Mouse (Mus musculus): ENCODE results near the gene Gm42688. TPM values are rescaled to one million over a fixed set of nuclear protein-coding genes. Genes with fewer than 3 reads are reported as not detected.
A peak's percentile ranks its signal among the peaks of the same experiment; 100 is the strongest.

Gm42688 gene
- polyA plus RNA-seq, 1 experiment from 2014 or later, result 2.9 TPM

- Histone ChIP-seq H3K9me3 (replicated peaks; ENCODE audit: low read length) (no peaks in the 10 kb centered on the region), H3K27me3 (ENCODE audit: insufficient read depth, low read length) (no peaks in the 10 kb centered on the region), H3K4me3 (replicated peaks; ENCODE audit: low read depth, low read length) (no peak overlapping the region), H3K36me3 (ENCODE audit: insufficient read depth, low read length) (peaks cover 4% of the 10 kb centered on the region; the same call in 1 of the 2 replicates), H3K4me1 (replicated peaks; ENCODE audit: insufficient read depth, low read length) (0 out of 2 replicates have a peak, but pooled peaks cover 4% of the 10 kb centered on the region), H3K4me2 (ENCODE audit: low read length) (no peak overlapping the region), H3K27ac (no peak overlapping the region), H3K9ac (ENCODE audit: low read depth, low read length) (no peak overlapping the region)
- DNase-seq (ENCODE audit: low spot score) (no peak), ATAC-seq (replicated peaks; ENCODE audit: low FRiP score, low read depth) (no peak)
- no peak for TF ChIP-seq CTCF (IDR thresholded peaks at IDR 0.05; ENCODE audit: low read depth)
- WGBS, result 94% methylated on average over 5 of the region's 5 CpGs
Measured at GRCm38 (mm10) chr6:83080210-83080609, 21.2 kb upstream of the Gm42688 start.

DNA sequence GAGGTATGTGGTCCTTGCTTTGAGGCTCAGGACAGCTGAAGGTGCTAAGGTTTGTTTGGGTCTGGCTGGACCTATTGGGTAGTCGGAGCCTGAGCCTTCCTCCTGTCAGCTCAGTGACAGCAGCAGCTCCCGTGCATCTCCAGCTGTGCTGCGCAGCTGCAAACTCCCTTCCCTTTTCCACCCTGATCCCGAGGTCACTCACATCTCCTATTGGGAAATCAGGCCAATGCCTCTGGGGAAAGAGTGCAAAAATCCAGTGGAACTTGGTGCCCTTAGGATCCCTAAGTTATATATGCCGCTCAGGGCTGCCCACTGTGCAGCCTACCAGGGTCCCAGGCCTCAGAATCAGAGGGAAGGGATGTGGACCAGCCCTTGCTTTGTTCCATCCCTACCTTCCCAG is 17.9 kb upstream of the Gm42688 start:
- ATAC-seq (replicated peaks; ENCODE audit: low FRiP score, low read depth), result no peak
- WGBS, result 32% methylated on average over 5 of the region's 5 CpGs
- Histone ChIP-seq H3K9ac (ENCODE audit: low read depth, low read length) (no peak overlapping the region), H3K4me1 (replicated peaks; ENCODE audit: insufficient read depth, low read length) (peaks cover 15% of the 10 kb centered on the region), H3K4me2 (ENCODE audit: low read length) (no peak overlapping the region), H3K27me3 (ENCODE audit: insufficient read depth, low read length) (peaks cover 14% of the 10 kb centered on the region; the same call in 1 of the 2 replicates), H3K4me3 (replicated peaks; ENCODE audit: low read depth, low read length) (no peak overlapping the region), H3K27ac (no peak overlapping the region), H3K36me3 (ENCODE audit: insufficient read depth, low read length) (peaks cover 4% of the 10 kb centered on the region; the same call in 1 of the 2 replicates), H3K9me3 (replicated peaks; ENCODE audit: low read length) (no peaks in the 10 kb centered on the region)
- no peak for TF ChIP-seq CTCF (IDR thresholded peaks at IDR 0.05; ENCODE audit: low read depth)
- no peak for DNase-seq (ENCODE audit: low spot score)

DNA sequence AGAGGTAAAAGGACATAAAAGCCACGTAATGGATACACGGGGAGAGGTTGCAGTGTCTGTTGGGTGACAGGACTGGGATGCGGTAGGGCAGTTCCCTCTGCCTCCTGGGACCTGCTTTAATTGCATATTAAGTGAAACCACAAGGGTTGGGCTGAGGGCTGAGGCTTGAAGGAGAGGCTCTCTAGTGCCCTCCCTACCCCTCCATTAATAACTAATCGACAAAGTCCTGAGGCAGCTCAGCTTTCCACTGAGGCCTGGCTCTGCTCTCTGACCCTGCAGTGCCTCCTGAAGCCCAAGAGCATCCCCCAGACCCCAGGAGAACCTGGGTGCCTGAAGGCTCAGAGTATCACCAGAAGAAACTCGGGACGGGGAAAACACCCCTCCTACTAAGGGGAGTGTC is 16.9 kb upstream of the Gm42688 start:
- no peak overlapping the region for H3K27ac ChIP-seq

DNA sequence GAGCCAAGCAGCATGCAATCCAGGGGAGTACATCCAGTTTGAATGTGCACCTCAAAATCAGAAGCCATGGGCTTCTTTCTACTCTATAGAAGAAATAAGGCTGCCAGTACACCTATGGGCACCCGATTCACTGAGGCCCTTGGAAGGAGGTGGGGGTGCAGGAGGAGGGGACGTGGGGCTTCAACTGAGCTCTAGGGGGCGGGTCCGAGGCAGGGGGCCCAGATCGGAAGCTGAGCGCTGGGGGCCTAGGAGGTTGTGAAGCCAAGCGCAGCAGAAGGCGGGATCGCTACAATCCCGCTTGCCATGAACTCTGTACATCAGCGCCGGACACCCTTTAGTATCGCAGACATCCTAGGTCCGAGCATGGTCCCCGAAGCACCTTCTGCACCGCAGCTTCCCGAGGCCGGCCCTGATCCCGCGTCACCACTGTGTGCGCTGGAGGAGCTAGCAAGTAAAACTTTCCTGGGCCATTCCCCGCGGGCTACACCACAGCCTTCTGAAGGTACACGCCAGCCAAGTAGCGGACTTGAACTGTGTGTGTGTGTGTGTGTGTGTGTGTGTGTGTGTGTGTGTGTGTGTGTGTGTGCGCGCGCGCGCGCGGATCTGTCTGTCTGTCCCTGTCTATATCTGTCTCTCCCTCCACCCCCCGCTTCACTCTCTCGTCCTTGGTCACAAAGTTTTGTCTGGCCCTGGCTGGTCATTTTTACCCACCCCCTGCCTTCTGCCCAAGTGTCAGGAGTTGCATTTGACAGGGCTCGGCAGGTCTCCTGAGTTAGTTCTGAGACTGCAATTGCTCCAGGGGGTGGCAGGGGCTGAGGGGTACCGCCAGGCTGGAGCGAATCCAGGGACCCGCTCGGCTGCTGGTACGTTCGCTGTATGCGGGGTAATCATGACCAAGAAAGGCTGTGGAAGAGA is 15.0 kb upstream of the Gm42688 start, which contains the start of gene Lbx2:
Gene Lbx2, plus strand, starts transcription at position 247 of the 915 bp plus-strand sequence.
- ATAC-seq (replicated peaks; ENCODE audit: low FRiP score, low read depth) (no peak; the same call in 1 of the 2 replicates), DNase-seq (ENCODE audit: low spot score) (no peak)
- 5% methylated on average over 37 of the region's 42 CpGs for WGBS
- Histone ChIP-seq H3K9me3 (replicated peaks; ENCODE audit: low read length) (no peaks in the 10 kb centered on the region), H3K4me3 (replicated peaks; ENCODE audit: low read depth, low read length) (peak within 1 kb of the TSS; percentile 20; the same call in 1 of the 2 replicates), H3K27me3 (ENCODE audit: insufficient read depth, low read length) (peaks cover 20% of the 10 kb centered on the region; the same call in 1 of the 2 replicates), H3K36me3 (ENCODE audit: insufficient read depth, low read length) (no peaks in the 10 kb centered on the region), H3K27ac (no peak within 1 kb of the TSS), H3K4me2 (ENCODE audit: low read length) (peak within 1 kb of the TSS; percentile 55), H3K9ac (ENCODE audit: low read depth, low read length) (0 out of 2 replicates have a peak within 1 kb of the TSS, but pooled peaks have one; percentile 8), H3K4me1 (replicated peaks; ENCODE audit: insufficient read depth, low read length) (peaks cover 11% of the 10 kb centered on the region)
- no peak for TF ChIP-seq CTCF (IDR thresholded peaks at IDR 0.05; ENCODE audit: low read depth)

More for the DNA sequence above, 16.9 kb upstream of the Gm42688 start:
- peaks cover 4% of the 10 kb centered on the region; the same call in 1 of the 2 replicates for H3K36me3 ChIP-seq (ENCODE audit: insufficient read depth, low read length)
- H3K4me1 ChIP-seq (replicated peaks; ENCODE audit: insufficient read depth, low read length), result peaks cover 11% of the 10 kb centered on the region
- DNase-seq (ENCODE audit: low spot score) (peak; percentile 39), ATAC-seq (replicated peaks; ENCODE audit: low FRiP score, low read depth) (no peak)
- TF ChIP-seq CTCF (IDR thresholded peaks at IDR 0.05; ENCODE audit: low read depth), result no peak
- WGBS, result 15% methylated on average over 6 of the region's 6 CpGs
- no peak overlapping the region for H3K9ac ChIP-seq (ENCODE audit: low read depth, low read length)
- peaks cover 20% of the 10 kb centered on the region; the same call in 1 of the 2 replicates for H3K27me3 ChIP-seq (ENCODE audit: insufficient read depth, low read length)
- H3K4me2 ChIP-seq (ENCODE audit: low read length), result peak overlapping the region; percentile 18; the same call in 1 of the 2 replicates
- no peak overlapping the region for H3K4me3 ChIP-seq (replicated peaks; ENCODE audit: low read depth, low read length)
- no peaks in the 10 kb centered on the region for H3K9me3 ChIP-seq (replicated peaks; ENCODE audit: low read length)

GRCm38 (mm10) chr6:83087205-83087925 is 14.1 kb upstream of the Gm42688 start:
- H3K4me1 ChIP-seq (replicated peaks; ENCODE audit: insufficient read depth, low read length), result peaks cover 11% of the 10 kb centered on the region
- TF ChIP-seq CTCF (IDR thresholded peaks at IDR 0.05; ENCODE audit: low read depth), result no peak
- no peaks in the 10 kb centered on the region for H3K9me3 ChIP-seq (replicated peaks; ENCODE audit: low read length)
- no peaks in the 10 kb centered on the region for H3K36me3 ChIP-seq (ENCODE audit: insufficient read depth, low read length)
- no peak overlapping the region for H3K27ac ChIP-seq
- no peak for DNase-seq (ENCODE audit: low spot score)
- H3K27me3 ChIP-seq (ENCODE audit: insufficient read depth, low read length), result peaks cover 20% of the 10 kb centered on the region; the same call in 1 of the 2 replicates
- H3K9ac ChIP-seq (ENCODE audit: low read depth, low read length), result 0 out of 2 replicates have a peak overlapping the region, but pooled peaks have one; percentile 8
- ATAC-seq (replicated peaks; ENCODE audit: low FRiP score, low read depth), result no peak
- 7% methylated on average over 47 of the region's 47 CpGs for WGBS
- peak overlapping the region; percentile 55 for H3K4me2 ChIP-seq (ENCODE audit: low read length)
- H3K4me3 ChIP-seq (replicated peaks; ENCODE audit: low read depth, low read length), result peak overlapping the region; percentile 18

DNA sequence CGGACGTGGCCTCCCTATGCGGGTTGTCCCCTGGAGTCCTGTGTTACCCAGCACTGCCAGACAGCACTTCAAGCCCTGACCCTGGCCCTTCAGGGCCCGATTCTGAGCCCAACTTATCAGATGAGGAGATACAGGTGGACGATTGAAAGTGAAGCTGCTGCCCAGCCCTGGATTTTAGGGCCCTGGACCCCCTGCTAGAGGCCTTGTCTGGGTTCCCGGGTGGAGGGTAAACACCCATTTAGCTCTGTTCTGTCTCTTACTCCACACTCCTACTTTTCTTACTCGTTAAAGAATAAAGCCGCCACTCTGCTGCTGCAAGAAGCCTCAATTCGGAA is 13.5 kb upstream of the Gm42688 start:
- Histone ChIP-seq H3K27me3 (ENCODE audit: insufficient read depth, low read length) (peaks cover 20% of the 10 kb centered on the region; the same call in 1 of the 2 replicates), H3K27ac (no peak overlapping the region), H3K4me2 (ENCODE audit: low read length) (peak overlapping the region; percentile 55), H3K9ac (ENCODE audit: low read depth, low read length) (0 out of 2 replicates have a peak overlapping the region, but pooled peaks have one; percentile 8), H3K9me3 (replicated peaks; ENCODE audit: low read length) (no peaks in the 10 kb centered on the region), H3K4me3 (replicated peaks; ENCODE audit: low read depth, low read length) (peak overlapping the region; percentile 18; the same call in 1 of the 2 replicates), H3K4me1 (replicated peaks; ENCODE audit: insufficient read depth, low read length) (peaks cover 15% of the 10 kb centered on the region), H3K36me3 (ENCODE audit: insufficient read depth, low read length) (no peaks in the 10 kb centered on the region)
- DNase-seq (ENCODE audit: low spot score) (no peak), ATAC-seq (replicated peaks; ENCODE audit: low FRiP score, low read depth) (no peak)
- 31% methylated on average over 9 of the region's 9 CpGs for WGBS
- no peak for TF ChIP-seq CTCF (IDR thresholded peaks at IDR 0.05; ENCODE audit: low read depth)
